Mouse (Mus musculus) left cerebral cortex, postnatal 10 days (tissue): ENCODE data around the gene Gm7030. TPM values are rescaled to one million over a fixed set of nuclear protein-coding genes. Genes with fewer than 3 reads are reported as not detected.
"Not testable (repeated sequence)": the region's sequence is repeated elsewhere in the genome, so short reads cannot be mapped to it uniquely, and the experiment has no call there.

ENCODE experiments used
- DNase-seq, 2 experiments: peaks; one replicate each; pipeline ENCODE4 v3.0.0; 2021 to 2022; ENCODE audit warnings: low spot score in 2 of 2, mixed read lengths in 1 of 2; ENCODE audit errors: extremely low spot score in 1 of 2
- intact Hi-C: fragments of 180-260 bp; cut with DNase I; formaldehyde crosslinking; loops from one replicate; pipeline ENCODE4 v1.15.1; 2025
- total RNA-seq, 2 experiments: library from RNA; stranded (reverse); gene quantifications; 2 replicates each; pipeline ENCODE4 v1.2.3; 2021

The Gm7030 gene
- total RNA-seq, 2 experiments from 2014 or later: not detected

- DNase-seq: peak in 1 of 2 experiments; percentile 43
- intact Hi-C loops: no loop called here
Observed at GRCm38 (mm10) chr17:36145111-36145860, 16.1 kb upstream of the Gm7030 start.

GRCm38 (mm10) chr17:36136299-36136848 lies 7.1 kb upstream of the Gm7030 start:
- intact Hi-C loops: loop anchor here (10.0 kb wide), 1 partner anchor 72 kb away; no protein-coding TSS in a partner anchor
- not testable (repeated sequence) for DNase-seq

GRCm38 (mm10) chr17:36135421-36136231 lies 6.4 kb upstream of the Gm7030 start:
- intact Hi-C loops: loop anchor here (10.0 kb wide), 1 partner anchor 71 kb away; no protein-coding TSS in a partner anchor
- not testable (repeated sequence) for DNase-seq

GRCm38 (mm10) chr17:36131516-36132265 lies 2.5 kb upstream of the Gm7030 start:
- intact Hi-C loops: loop anchor here (10.0 kb wide), 1 partner anchor 67 kb away; no protein-coding TSS in a partner anchor
- no peak for DNase-seq

GRCm38 (mm10) chr17:36128525-36128924 lies 700 bp downstream of the Gm7030 start:
- DNase-seq, intact Hi-C loops: not testable (repeated sequence)

- intact Hi-C loops, DNase-seq: not testable (repeated sequence)
Observed at GRCm38 (mm10) chr17:36124111-36124510, 5.1 kb downstream of the Gm7030 start.

GRCm38 (mm10) chr17:36121352-36122020 lies 7.7 kb downstream of the Gm7030 start, which contains the start of gene Gm19684:
Gm19684 (plus strand) TSS chr17:36121678.
- DNase-seq: peak in 1 of 2 experiments; percentile 20
- intact Hi-C loops: not testable (repeated sequence)

- intact Hi-C loops, DNase-seq: not testable (repeated sequence)
Observed at GRCm38 (mm10) chr17:36120839-36121238, 8.4 kb downstream of the Gm7030 start.

- intact Hi-C loops, DNase-seq: not testable (repeated sequence)
Observed at GRCm38 (mm10) chr17:36116545-36116944, 12.7 kb downstream of the Gm7030 start.

- intact Hi-C loops: loop anchor here (5.0 kb wide), 1 partner anchor 117 kb away; no protein-coding TSS in a partner anchor
Observed at GRCm38 (mm10) chr17:36113979-36114593, 15.1 kb downstream of the Gm7030 start.

GRCm38 (mm10) chr17:36111510-36111868 lies 17.7 kb downstream of the Gm7030 start:
- intact Hi-C loops: loop anchor here (5.0 kb wide), 1 partner anchor 114 kb away; no protein-coding TSS in a partner anchor
- peak in 1 of 2 experiments; percentile 29 for DNase-seq

More at GRCm38 (mm10) chr17:36113979-36114593, 15.1 kb downstream of the Gm7030 start:
- DNase-seq: not testable (repeated sequence)

- intact Hi-C loops: loop anchor here (5.0 kb wide), 1 partner anchor 114 kb away; no protein-coding TSS in a partner anchor
- DNase-seq: peak in 1 of 2 experiments; percentile 43
Observed at GRCm38 (mm10) chr17:36110641-36111509, 18.4 kb downstream of the Gm7030 start.

GRCm38 (mm10) chr17:36110129-36110528 lies 19.1 kb downstream of the Gm7030 start:
- intact Hi-C loops: loop anchor here (5.0 kb wide), 1 partner anchor 113 kb away; no protein-coding TSS in a partner anchor
- DNase-seq: not testable (repeated sequence)

- intact Hi-C loops, DNase-seq: not testable (repeated sequence)
Observed at GRCm38 (mm10) chr17:36102091-36102490, 27.1 kb downstream of the Gm7030 start.

GRCm38 (mm10) chr17:36099603-36100002 lies 29.6 kb downstream of the Gm7030 start:
- DNase-seq, intact Hi-C loops: not testable (repeated sequence)

- intact Hi-C loops: no loop called here
- DNase-seq: no peak
Observed at GRCm38 (mm10) chr17:36093936-36094335, 35.3 kb downstream of the Gm7030 start.
